Mouse (Mus musculus) layer of hippocampus, adult 9-11 months (tissue): ENCODE measurements around the gene Acot7.

Experiments
- DNase-seq: peaks from one replicate; pipeline ENCODE4 v3.0.0; 2022

Acot7 gene

GRCm38 (mm10) chr4:152250615-152251014 is 72.7 kb downstream of the Acot7 start:
- no peak for DNase-seq

DNA sequence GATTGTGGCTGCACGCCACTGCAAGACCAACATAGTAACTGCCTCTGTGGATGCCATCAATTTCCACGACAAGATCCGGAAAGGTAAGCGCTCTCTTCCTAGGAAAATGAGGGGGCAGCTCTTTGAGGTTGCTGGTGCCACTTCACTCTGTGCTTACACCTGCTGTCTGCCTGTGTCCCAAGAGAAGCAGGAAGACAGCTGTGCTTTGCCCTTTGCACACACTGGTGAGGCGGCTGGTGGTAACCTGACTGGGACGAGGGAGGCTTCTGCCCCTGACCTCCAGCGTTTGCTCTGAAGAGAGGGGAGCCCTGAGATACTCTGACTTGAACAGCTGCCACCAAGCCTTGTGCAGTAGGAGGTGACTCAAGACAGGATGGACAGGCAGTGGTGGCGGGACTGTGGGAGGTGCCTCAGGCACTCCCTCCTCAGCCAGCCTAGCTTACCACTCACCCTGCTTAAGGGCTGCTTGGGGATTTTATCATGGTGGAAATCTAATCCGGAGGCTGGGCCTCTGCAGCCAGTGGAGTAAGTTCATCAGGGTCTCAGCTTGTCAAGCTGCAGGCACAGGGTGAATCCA is 75.3 kb downstream of the Acot7 start:
- DNase-seq, result no peak

- DNase-seq, result peak; percentile 88
Measured at GRCm38 (mm10) chr4:152257070-152257469, 79.1 kb downstream of the Acot7 start.

- no peak for DNase-seq
Measured at GRCm38 (mm10) chr4:152260451-152260850, 82.5 kb downstream of the Acot7 start.

DNA sequence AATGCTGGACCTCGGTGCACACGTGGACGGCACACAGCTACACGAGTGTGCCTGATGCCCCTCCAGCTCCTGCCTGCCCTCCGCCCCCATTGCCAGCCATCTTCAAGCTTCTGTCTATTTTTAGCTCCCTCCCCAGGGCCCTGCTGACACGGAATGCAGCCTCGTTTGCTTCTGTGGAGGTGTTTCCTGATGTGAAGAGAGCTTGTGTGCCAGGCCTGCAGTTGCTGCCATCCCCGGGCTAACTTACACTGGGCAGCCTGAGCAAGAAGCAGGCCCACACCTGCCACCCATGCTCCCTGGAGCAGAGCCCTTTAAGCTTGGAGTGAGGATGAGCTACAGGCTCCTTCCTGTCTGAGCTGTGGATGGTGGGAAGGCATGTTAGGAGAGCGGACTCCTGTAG is 84.3 kb downstream of the Acot7 start:
- DNase-seq, result no peak

GRCm38 (mm10) chr4:152263089-152263488 is 85.2 kb downstream of the Acot7 start:
- no peak for DNase-seq

- DNase-seq, result no peak
Measured at GRCm38 (mm10) chr4:152263512-152264176, 85.7 kb downstream of the Acot7 start.

GRCm38 (mm10) chr4:152264177-152264530 is 86.2 kb downstream of the Acot7 start:
- DNase-seq, result no peak

GRCm38 (mm10) chr4:152264867-152265568 is 87.1 kb downstream of the Acot7 start:
- DNase-seq, result no peak

- DNase-seq, result no peak
Measured at GRCm38 (mm10) chr4:152265791-152266190, 87.9 kb downstream of the Acot7 start.

GRCm38 (mm10) chr4:152266236-152266895 is 88.4 kb downstream of the Acot7 start:
- peak; percentile 56 for DNase-seq

DNA sequence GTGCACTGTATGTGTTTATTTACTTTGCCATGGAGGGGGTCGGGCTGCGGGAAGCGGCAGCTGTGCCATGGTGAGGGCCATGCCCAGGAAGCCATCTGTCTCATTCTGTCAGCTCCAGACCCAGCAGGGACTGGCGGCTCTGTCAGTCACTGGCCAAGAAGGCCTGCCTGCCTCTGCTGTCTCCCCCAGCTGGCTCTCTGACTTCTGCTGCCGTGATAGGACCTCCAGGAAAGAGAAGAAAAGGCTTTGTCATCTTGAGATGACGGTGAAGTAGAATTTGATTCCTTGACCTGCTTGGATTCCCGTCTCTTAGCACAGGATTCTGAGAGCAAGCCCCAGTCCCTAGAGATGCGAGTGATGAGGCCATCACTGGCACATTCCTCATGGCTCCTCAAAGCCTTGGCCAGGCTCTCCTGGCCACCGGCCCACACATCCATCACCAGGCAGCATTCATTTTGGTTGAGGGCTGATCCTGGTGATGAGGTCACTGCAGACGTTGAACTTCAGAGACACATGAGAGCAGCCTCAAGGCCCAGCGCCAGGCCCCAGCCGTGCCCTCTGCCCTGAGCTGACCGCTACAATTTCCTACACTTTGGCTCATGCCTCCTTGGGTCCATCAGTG is 89.9 kb downstream of the Acot7 start:
- DNase-seq, result no peak

GRCm38 (mm10) chr4:152269967-152270366 is 92.0 kb downstream of the Acot7 start:
- DNase-seq, result no peak

GRCm38 (mm10) chr4:152270599-152270998 is 92.7 kb downstream of the Acot7 start:
- no peak for DNase-seq

DNA sequence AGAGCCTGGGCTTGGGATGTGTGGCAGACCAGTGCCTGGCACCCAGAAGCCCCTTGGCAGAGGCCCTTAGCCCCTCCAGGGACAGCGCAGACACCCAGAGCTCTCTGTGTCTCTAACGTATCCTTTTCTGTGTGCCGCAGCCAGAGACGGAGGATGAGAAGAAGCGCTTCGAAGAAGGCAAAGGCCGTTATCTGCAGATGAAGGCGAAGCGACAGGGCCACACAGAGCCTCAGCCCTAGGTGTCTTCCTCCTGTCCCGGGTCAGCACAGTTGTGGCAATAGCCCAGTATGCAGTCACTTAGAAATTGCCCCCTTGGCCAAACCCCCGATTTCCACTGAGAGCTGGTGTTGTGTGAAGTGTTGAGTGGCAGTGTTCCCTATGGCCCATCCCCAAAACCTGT is 93.4 kb downstream of the Acot7 start:
- no peak for DNase-seq

DNA sequence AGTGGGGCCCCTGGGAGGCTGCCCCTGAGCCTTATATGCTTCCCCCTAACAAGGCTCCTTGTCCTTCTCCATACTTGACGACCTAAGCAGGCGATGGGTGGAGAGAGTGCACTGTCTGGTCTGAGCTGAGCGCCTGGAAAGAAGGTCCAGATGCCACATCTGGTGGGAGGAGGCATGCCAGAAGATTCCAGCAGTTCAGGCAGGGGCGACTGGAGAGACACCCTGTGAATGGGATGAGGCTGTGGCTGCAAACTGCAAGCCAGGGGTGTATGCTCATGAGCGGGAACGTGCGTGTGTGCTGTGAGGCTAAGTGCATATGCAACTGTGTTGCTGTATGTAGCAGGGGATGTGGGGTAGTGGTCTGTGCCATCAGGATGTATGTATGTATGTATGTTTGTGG is 94.1 kb downstream of the Acot7 start:
- no peak for DNase-seq

DNA sequence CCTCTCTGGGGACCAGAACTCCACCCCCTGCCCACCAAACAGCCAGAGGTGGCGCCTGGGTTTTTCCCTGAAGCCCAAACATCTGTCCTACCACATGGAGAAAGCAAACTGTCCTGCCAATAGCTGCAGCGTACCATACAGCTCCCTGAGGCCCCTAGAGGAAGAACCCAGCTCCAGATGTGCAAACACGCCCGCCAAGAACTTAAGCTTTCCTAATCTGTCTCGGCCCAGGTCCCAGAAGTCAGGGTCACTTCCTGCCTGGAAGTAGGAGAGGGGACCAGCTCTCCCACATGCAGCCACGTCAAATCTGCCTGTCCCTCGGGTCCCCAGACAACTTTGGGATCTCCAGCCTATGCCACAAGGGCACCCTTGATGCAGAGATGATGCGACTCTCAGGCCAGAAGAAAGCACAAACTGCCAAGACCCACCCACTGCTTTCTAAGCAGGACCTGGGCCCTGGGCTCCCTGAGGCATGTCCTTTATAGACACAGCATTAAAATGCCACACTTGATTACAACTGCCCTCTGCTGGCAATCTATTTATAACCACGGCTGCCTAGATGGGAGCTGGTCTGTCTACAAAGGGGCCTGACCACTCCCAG is 94.6 kb downstream of the Acot7 start:
- no peak for DNase-seq

DNA sequence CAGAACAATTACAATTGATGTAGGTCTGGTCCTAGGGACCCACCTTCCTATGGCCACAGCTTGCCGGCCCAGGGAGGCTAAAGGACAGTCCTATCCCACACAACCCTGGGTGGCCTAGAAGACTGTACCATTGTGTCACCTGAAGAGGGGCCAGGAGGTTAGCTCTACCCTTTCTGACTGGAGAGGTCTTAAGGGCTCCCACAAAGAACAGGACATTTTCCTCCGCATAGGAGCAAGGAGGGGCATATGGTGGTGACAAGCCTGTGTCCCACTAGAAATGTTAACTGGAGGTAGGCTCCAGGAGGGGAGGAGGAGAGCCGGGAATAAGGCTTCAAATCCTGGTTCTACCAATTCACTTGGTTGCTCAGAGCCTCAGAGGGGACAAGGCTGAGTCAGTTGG is 95.3 kb downstream of the Acot7 start:
- DNase-seq, result no peak

GRCm38 (mm10) chr4:152273621-152274236 is 95.8 kb downstream of the Acot7 start, which contains the start of gene Gpr153:
TSS of gene Gpr153 (plus strand) at chr4:152274232.
- DNase-seq, result no peak

- DNase-seq, result no peak
Measured at GRCm38 (mm10) chr4:152274681-152275131, 96.8 kb downstream of the Acot7 start.

DNA sequence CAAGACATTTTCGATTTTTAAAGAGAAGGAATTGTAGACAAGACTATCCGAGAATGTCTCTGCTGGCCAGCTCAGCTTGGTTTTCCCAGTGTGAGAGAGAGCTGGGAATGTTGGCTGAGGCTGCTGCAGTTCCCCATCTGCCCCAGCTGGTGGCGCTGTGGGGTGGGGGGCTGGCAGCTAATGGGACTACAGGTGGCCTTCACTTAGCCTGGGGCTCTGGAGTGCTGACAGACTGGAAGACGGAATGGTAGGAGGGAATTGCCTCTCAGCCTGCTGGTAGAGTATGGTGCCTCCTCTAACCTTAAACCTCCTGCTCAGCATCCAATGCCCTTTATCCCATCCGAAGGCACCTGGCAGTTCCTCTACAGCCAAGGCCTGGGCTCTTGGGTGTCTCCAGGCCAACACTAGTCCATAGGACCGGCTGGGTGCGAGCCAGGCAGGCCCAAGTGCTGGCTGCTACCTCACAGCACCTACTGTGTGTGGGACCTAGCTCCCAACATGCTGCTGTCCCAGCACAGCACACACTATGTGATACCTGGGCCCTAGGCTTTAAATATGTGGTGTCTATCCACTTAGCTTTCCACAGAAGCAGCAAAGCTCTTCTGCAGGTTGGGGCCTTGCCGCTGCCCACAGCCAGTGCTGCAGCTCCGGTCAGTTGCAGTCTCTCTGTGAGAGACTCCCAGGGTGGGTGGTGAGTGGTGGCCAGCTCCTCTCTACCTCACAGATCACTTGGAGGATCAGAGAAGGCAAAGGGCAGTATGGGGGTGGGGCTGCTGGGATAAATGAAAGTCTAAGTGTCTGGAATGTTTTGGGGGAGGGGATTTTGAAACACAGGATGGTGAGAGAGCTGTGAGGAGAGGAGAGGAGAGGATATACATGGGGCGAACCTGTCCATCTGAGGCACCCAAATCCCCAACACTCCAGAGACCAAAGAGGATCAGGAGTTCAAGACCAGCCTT is 98.7 kb downstream of the Acot7 start:
- DNase-seq, result no peak
